Mouse (Mus musculus): Measurements from ENCODE around the gene Pard3. TPM values are rescaled to one million over a fixed set of nuclear protein-coding genes. Genes with fewer than 3 reads are reported as not detected.

Gene Pard3
- polyA plus RNA-seq, 1 experiment: 11.3 TPM

- Histone ChIP-seq H3K27ac (ENCODE audit: insufficient read depth, low read length) (no peak overlapping the region), H3K4me1 (ENCODE audit: control insufficient read depth, insufficient read depth, low read length) (peaks cover 2% of the 10 kb centered on the region), H3K4me3 (ENCODE audit: insufficient read depth, low read length) (no peak overlapping the region)
- TF ChIP-seq POLR2A (IDR thresholded peaks at IDR 0.05; ENCODE audit: extremely low read depth, insufficient read depth, low read length): no peak
- no peak for TF ChIP-seq CTCF (IDR thresholded peaks at IDR 0.05; ENCODE audit: extremely low read depth, insufficient read depth, low read length)
These were observed 550.5 kb downstream of the Pard3 start for GRCm38 (mm10) chr8:127614206-127614605.

GRCm38 (mm10) chr8:127616681-127617080, 553.0 kb downstream of the Pard3 start:
- no peak overlapping the region for H3K4me3 ChIP-seq (ENCODE audit: insufficient read depth, low read length)
- no peaks in the 10 kb centered on the region for H3K4me1 ChIP-seq (ENCODE audit: control insufficient read depth, insufficient read depth, low read length)
- H3K27ac ChIP-seq (ENCODE audit: insufficient read depth, low read length): no peak overlapping the region
- no peak for TF ChIP-seq POLR2A (IDR thresholded peaks at IDR 0.05; ENCODE audit: extremely low read depth, insufficient read depth, low read length)

- TF ChIP-seq POLR2A (IDR thresholded peaks at IDR 0.05; ENCODE audit: extremely low read depth, insufficient read depth, low read length) (no peak), CTCF (IDR thresholded peaks at IDR 0.05; ENCODE audit: extremely low read depth, insufficient read depth, low read length) (no peak)
- Histone ChIP-seq H3K4me3 (ENCODE audit: insufficient read depth, low read length) (no peak overlapping the region), H3K4me1 (ENCODE audit: control insufficient read depth, insufficient read depth, low read length) (no peaks in the 10 kb centered on the region), H3K27ac (ENCODE audit: insufficient read depth, low read length) (no peak overlapping the region)
These were observed 558.4 kb downstream of the Pard3 start for GRCm38 (mm10) chr8:127622137-127622536.

GRCm38 (mm10) chr8:127638232-127639087, 574.8 kb downstream of the Pard3 start:
- Histone ChIP-seq H3K4me3 (ENCODE audit: insufficient read depth, low read length) (no peak overlapping the region), H3K27ac (ENCODE audit: insufficient read depth, low read length) (no peak overlapping the region), H3K4me1 (ENCODE audit: control insufficient read depth, insufficient read depth, low read length) (no peaks in the 10 kb centered on the region)
- no peak for TF ChIP-seq POLR2A (IDR thresholded peaks at IDR 0.05; ENCODE audit: extremely low read depth, insufficient read depth, low read length)
- no peak for TF ChIP-seq CTCF (IDR thresholded peaks at IDR 0.05; ENCODE audit: extremely low read depth, insufficient read depth, low read length)

- TF ChIP-seq CTCF (IDR thresholded peaks at IDR 0.05; ENCODE audit: extremely low read depth, insufficient read depth, low read length) (no peak), POLR2A (IDR thresholded peaks at IDR 0.05; ENCODE audit: extremely low read depth, insufficient read depth, low read length) (no peak)
- H3K27ac ChIP-seq (ENCODE audit: insufficient read depth, low read length): no peak overlapping the region
- no peak overlapping the region for H3K4me3 ChIP-seq (ENCODE audit: insufficient read depth, low read length)
- H3K4me1 ChIP-seq (ENCODE audit: control insufficient read depth, insufficient read depth, low read length): no peaks in the 10 kb centered on the region
These were observed 575.4 kb downstream of the Pard3 start for GRCm38 (mm10) chr8:127639088-127639453.

- H3K27ac ChIP-seq (ENCODE audit: insufficient read depth, low read length): no peak overlapping the region
- TF ChIP-seq CTCF (IDR thresholded peaks at IDR 0.05; ENCODE audit: extremely low read depth, insufficient read depth, low read length) (no peak), POLR2A (IDR thresholded peaks at IDR 0.05; ENCODE audit: extremely low read depth, insufficient read depth, low read length) (no peak)
- no peak overlapping the region for H3K4me3 ChIP-seq (ENCODE audit: insufficient read depth, low read length)
- H3K4me1 ChIP-seq (ENCODE audit: control insufficient read depth, insufficient read depth, low read length): no peaks in the 10 kb centered on the region
These were observed 591.9 kb downstream of the Pard3 start for GRCm38 (mm10) chr8:127655559-127655958.

Other genes with a start within 250 kb of the Pard3 start
- 113 and 125 TPM in 2 replicates for gene Tomm20, start 118.0 kb upstream of the Pard3 start, polyA plus RNA-seq (2012; rRNA removed)
- 9.3 and 10.5 TPM in 2 replicates for gene Rbm34, start 92.8 kb upstream of the Pard3 start, polyA plus RNA-seq (2012; rRNA removed)